Mouse (Mus musculus): ENCODE measurements around the gene Synrg. TPM values are rescaled to one million over a fixed set of nuclear protein-coding genes. Genes with fewer than 3 reads are reported as not detected.

Synrg gene
- polyA plus RNA-seq, 1 experiment = 4.1 TPM

DNA sequence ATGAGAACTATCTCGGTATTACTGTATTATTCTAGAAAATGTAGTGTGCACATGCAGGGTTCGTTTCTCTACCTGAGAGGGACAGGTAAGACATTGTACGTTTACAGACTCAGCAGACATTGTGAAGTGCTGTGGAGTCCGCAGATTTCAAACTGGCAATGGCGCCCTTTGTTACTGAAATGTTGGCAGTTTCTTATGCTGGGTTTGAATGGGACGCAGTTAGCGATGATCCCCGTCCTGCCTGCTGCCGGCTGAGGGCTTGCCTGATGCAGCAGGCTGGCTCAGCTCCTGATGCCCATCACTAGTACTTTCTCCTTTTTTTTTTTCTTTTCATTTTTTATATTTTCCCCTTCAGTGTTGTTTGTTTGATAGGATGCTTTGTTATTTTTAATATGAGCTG, 46.2 kb downstream of the Synrg start:
- TF ChIP-seq GATA1 (IDR thresholded peaks at IDR 0.05; ENCODE audit: low read length) = no peak

DNA sequence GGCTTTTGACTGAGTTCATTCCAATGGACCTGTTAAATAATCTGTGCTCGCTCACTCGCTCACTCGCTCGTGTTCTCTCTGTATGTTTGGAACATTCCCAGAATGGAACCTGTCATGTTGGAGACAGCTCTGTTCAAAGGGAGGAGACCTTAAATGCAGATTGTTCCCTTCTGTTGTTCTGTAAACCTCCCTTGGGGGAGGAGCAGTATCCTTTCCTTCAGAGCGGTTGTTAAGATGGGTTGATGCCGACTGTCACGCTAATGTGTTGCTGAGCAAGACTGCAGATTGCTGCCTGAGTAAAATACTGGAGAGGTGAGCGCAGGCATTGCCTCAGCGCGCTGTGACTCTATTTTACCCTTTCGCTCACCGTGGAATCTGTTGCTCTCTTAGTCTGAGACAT, 46.8 kb downstream of the Synrg start:
- TF ChIP-seq GATA1 (IDR thresholded peaks at IDR 0.05; ENCODE audit: low read length) = no peak

DNA sequence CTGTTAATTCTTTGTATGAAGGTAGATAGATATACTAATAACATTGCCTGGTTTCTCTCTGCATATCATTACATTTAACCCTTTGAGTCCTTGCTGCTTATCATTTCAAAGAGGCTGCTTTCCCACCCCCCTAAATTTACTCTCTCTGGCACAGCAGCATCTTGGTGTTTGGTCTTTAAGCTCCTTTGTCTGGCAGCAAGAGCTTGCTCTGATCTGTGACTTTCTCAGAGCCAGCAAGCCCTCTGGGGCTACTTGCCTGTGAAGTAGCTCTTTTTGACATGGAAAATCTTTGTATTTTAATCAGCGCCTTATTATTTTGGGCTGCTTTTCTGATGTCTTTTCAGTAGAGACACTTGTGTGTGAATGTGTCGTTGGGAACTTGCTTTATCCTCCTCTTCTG, 47.3 kb downstream of the Synrg start:
- TF ChIP-seq GATA1 (IDR thresholded peaks at IDR 0.05; ENCODE audit: low read length) = no peak

DNA sequence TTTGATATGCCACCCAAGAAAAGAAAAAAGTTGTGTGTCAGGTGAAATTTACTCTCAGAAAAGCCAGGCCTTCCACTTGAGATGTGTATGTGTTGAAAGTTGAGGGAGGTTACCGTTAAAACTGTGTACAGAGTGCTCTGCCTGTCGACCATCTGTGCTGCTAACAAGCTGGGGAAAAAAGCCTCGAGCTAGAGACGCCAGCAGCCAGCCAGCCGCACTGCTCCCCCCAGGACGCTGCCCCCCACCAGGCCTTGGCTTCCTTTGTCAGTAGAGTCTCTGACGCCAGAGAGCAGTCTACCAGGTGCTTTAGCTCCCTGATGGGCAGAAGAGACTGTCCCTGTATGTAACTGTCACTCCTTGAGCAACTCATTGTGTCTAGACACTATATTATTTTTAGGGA, 48.9 kb downstream of the Synrg start:
- no peak for TF ChIP-seq GATA1 (IDR thresholded peaks at IDR 0.05; ENCODE audit: low read length)

DNA sequence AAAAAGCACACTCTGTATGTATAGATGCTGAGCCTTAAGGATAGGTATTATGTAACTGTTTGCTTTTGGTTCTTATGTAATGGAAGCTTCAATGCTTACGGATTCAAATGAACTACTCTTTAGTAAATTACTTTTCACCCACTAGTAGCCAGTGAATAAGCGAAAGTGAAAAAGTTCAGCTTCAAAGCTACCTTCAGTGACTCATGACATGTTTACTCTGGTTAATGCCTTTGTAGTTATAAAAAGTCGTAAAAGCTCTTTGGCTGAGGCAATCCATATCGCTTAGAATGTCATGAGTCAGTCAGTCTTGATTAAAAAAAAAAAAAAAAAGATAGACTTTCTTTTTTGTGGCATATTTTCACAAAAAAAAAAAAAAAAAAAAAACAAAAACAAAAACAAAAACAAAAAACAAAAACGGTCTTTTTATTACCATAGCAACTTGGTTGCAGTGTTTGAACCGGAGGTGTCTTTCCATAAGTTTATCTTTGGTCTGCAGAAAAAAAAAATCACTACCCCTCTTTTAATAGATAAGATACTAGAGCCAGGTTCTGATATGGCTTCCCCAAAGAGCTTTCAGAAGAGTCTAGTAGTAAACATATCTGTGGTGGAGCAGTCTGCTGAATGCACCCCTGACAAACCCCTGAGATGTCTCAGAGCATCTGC, 52.0 kb downstream of the Synrg start:
- no peak for TF ChIP-seq GATA1 (IDR thresholded peaks at IDR 0.05; ENCODE audit: low read length)

DNA sequence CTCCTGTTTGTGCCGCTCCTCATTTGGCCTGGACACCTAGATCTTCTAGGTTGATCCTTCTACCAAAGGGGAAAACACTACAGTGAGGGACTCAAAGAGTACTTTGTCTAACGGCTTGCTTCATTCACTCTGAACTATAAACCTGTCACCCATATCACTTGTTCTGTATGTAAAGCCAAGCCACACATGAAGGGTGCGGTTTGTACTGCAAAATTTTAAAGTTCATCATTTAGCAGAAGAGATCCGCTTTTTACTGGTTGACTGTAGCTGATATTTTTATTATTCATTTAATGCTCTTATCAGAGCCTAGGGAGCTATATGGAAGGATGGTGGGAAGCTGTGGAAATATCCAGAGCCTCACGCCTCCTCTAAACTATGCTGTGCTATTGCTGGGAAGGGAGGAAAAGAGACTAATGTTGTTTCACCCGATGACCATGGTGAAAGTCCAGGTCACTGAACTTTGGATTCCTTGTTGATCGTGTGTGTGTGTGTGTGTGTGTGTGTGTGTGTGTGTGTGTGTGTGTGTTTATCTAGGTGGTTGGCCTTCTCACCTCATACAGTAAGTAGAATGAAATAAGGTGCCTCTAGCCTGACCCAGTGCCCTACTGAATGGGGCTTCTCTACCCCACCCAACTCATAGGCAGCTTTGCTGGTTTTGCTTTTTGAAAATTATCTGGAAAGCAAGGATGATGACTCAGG, 52.7 kb downstream of the Synrg start:
- TF ChIP-seq GATA1 (IDR thresholded peaks at IDR 0.05; ENCODE audit: low read length) = no peak

DNA sequence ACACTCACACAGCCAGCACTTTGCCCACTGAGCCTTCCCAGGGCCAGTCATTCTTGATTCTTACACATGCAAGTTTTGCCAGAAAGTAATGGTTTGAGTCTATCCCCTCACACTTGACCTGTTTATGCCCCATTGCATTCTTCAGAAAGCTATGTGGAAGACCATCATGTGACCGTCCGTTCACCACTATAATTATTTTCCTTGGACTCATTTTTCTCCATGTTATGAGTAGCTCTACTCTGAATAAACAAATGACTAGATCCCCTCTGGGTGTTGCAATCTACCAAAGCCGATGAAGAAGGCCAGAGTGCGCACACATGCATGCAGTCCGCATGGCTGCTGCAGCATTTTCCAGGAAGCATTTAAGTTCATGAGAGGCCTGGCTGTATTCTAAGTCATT, 63.0 kb downstream of the Synrg start:
- no peak for TF ChIP-seq GATA1 (IDR thresholded peaks at IDR 0.05; ENCODE audit: low read length)

DNA sequence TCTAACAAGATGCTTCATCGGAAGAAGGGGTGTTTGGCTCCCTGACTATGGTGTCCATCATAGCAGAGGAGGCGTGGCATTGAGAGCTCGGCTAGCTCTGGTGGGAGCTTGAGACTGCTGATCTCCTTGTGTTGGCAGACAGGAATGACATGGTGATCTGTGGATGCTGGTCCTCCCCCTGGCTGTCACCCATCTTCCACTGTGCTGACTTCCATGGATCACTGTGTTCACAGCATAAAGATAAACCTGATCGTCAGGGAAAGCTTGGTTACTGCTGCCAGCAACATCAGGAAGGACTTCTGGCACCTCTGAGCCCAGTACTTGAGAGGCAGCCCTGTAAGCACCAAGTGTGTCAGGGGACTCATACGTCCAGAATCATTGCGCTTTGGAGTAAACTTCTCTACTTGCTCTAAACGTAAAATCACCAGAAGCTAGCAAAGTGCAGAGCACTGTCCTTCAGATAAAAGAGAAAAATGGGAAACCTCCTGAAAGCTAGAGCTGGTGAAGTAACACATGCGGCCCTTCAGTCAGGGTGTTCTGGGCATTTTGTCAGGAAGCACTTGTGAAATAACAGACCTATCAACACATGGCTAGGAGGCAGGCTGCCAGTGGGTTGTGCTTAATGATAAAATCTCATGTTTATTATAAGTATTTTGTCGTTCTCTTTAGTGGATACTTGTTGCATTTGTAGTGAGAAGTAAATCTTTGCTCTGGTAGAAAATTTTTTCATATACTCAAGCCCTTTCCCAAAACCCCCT, 64.2 kb downstream of the Synrg start:
- TF ChIP-seq GATA1 (IDR thresholded peaks at IDR 0.05; ENCODE audit: low read length) = no peak

DNA sequence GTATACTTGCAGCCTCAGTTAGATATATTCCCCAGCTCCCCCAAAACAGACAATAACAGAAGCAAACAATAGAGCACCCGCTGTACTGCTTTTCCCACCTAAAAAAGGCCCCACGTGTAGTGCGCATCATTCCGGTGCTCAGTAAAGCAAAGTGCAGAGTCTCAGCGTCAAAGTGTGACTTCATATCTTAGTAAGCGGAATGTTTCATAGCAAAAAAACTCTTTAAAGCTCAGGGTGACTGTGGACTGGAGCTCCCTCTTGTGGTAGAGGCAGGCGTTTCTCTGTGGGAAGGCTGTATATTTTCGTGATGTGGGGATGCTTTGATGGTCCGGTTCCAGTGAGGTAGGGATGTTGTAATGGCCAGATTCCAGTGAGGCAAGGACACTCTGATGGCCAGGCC, 67.7 kb downstream of the Synrg start:
- no peak for TF ChIP-seq GATA1 (IDR thresholded peaks at IDR 0.05; ENCODE audit: low read length)

DNA sequence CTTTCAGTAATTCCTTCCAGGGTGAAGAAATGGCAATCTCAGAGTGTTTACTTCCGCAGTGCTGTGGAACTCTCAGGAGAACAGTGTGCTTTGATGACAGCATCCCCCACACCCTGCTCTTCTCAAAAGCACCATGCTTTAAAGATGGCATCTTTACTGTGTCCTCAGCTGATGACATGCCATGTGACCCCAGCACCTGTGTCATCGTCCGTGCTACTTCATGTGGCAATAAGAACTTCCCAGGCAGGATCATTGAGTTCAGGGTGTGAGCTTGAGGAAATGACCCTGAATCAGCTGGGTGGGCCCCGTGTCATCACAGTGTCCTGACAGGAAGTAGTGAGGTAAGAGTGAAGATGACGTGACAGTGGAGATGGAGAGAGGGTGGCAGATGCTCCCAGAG, 68.3 kb downstream of the Synrg start:
- no peak for TF ChIP-seq GATA1 (IDR thresholded peaks at IDR 0.05; ENCODE audit: low read length)

DNA sequence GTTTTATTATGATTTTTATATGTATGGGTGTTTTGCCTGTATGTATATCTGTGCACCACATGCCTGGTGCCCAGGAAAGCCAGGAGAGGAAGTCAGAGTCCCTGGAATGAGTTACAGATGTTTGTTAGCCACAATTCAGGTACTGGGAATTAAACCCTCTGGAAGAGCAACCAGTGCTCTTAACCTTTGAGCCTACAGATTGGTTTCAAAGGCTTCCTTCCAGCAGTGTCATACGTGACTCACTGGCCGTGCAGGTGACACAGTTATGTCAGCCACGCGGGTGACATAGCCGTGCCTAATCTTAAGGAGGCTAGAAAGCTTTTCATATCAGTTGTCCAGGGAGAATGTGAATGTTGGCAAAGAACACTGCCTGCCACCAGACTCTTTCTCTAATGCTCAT, 69.4 kb downstream of the Synrg start:
- TF ChIP-seq GATA1 (IDR thresholded peaks at IDR 0.05; ENCODE audit: low read length) = no peak

DNA sequence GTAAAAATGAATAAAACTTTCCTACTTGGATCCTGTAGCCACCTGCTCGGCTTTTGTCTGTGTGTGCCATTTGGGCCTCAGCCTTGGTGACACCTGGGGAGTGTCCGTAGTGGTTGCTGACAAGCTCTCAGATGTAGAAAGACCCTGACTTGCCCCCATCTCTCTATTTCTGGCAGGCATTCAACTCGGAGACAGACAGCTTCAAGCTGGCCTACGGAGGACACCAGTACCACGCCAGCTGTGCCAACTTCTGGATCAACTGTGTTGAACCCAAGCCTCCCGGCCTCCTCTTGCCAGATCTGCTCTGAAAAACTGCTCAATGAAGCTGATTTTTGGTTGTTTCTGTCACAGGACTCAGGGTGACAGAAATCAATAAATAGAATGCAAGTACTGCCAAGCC, 76.4 kb downstream of the Synrg start:
- TF ChIP-seq GATA1 (IDR thresholded peaks at IDR 0.05; ENCODE audit: low read length) = no peak

DNA sequence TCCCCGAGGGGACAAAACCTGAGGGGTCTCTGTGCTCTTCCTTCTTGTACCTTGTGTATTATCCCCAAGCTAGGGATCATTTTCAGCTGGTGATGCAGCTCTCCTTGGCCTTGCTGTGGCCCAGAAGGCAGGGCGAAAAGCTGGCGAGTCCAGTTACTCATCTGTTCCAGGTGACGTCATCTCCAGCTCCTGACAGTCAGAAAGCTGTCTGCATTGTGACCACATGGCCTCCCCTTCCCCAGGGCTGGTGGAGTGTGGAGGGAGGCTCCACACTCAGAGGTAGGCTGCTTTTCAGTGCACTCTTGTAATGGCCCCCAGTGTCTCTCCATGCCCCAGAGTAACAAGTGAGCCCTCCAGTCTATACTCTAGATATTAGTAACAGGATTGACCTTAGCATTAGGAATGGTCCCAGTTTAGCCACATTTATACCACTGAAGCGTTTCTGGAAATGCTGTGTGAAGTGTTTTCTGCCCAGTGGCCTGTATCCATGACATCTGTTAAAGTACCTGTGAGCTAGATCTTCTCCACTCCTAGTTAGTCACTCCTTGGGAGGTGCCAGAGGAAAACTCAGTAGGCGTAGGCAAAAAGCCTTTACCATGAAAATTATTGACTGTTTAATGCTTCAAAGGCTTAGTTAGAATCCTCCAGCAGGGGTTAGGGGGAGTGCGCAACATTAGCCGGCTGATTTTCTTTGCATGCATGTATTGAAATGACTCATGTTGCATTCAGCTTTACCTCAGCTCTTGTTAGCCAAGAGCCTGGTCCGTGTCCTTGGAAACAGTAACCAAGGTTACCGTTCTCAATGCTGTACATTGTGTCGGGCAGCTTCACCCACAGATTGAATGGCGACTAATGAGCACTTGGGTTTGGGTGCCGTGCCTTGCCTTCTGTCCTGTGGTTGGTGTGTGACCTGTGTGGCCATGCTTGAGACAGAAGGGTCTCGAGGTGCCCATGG, 78.9 kb downstream of the Synrg start:
- TF ChIP-seq GATA1 (IDR thresholded peaks at IDR 0.05; ENCODE audit: low read length) = no peak

DNA sequence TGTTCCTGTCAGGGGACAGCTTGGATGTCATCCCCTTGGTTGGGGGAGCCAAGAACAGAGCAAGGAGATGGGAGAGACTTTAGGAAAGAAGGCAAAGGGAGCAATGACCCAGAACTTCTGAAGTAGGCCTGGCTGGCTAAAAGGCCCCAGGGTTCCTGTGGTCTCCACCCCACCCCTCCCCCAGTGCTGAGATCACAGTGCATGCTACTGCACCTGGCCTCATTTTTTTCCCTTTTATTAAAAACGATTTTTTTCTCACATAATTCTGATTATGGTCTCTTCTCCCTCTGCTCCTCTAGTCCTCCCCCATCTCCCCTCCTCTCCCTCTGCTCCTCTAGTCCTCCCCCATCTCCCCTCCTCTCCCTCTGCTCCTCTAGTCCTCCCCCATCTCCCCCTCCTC, 80.8 kb downstream of the Synrg start:
- no peak for TF ChIP-seq GATA1 (IDR thresholded peaks at IDR 0.05; ENCODE audit: low read length)

DNA sequence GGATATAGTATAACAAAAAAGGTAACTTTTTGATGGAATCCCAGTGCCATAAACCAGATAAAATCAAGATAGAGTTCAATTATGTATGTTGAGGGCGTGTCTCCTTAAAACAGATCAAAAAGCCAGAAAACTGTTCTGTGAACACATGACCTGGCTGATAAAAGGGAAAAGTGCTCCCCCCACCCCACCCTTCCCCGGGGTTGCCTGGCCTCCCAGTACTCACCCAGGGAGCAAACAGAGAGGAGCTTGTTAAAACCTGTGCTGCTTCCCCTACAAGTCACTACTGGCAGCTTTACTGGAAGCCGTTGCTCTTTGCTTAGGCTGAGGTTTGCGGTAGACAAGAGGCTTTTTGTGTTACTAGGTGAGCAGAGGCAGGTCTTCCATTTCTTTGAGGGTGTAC, 83.0 kb downstream of the Synrg start:
- TF ChIP-seq GATA1 (IDR thresholded peaks at IDR 0.05; ENCODE audit: low read length) = no peak

DNA sequence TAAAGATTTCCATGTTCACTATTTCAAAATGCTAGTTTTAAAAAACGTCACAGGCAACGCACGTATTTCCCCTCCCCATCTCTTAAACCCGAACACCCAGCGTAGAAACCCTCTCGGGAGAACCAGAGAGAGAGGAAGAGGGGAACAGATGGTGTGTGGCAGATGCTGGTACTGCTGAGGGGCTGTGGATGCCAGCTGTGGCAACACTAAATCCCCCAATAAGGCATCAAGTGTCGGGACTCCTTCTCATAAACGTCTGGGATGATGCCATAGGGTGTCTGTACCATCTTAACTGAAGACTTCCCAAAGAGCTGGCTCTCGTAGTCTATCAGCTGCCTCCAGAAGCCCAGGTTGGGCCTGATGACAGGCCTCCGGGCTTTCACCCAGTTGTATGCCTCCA, 84.2 kb downstream of the Synrg start:
- TF ChIP-seq GATA1 (IDR thresholded peaks at IDR 0.05; ENCODE audit: low read length) = no peak

Data from G1E-ER4 (cell line).